Mouse (Mus musculus) testis, adult 2 months (tissue): ENCODE results near the gene Nr5a1. TPM values are rescaled to one million over a fixed set of nuclear protein-coding genes. Genes with fewer than 3 reads are reported as not detected.
A peak's percentile ranks its signal among the peaks of the same experiment; 100 is the strongest.

Experiments
- H3K27ac ChIP-seq: fragments of 200-500 bp; 2 replicates; pipeline ENCODE4 v1.5.1; 2012; ENCODE audit warnings: low read depth, low read length; ENCODE audit not compliant: control insufficient read depth, insufficient read depth
- H3K27me3 ChIP-seq: fragments of 200-500 bp; 2 replicates; pipeline ENCODE4 v1.6.1; 2012; ENCODE audit warnings: mild to moderate bottlenecking, low read length, moderate library complexity; ENCODE audit not compliant: control insufficient read depth, insufficient read depth
- H3K36me3 ChIP-seq: fragments of 200-500 bp; 2 replicates; pipeline ENCODE4 v1.6.1; 2012; ENCODE audit warnings: mild to moderate bottlenecking, low read length; ENCODE audit not compliant: control insufficient read depth, insufficient read depth
- H3K4me1 ChIP-seq: fragments of 200-500 bp; 2 replicates; pipeline ENCODE4 v1.6.1; 2012; ENCODE audit warnings: low read length; ENCODE audit not compliant: control insufficient read depth, insufficient read depth
- H3K4me3 ChIP-seq: fragments of 200-500 bp; 2 replicates; pipeline ENCODE4 v1.5.1; 2012; ENCODE audit warnings: low read depth, mild to moderate bottlenecking, low read length, moderate library complexity, mixed read lengths; ENCODE audit not compliant: control insufficient read depth
- CTCF ChIP-seq: fragments of 200-500 bp; IDR thresholded peaks from 2 replicates; pipeline ENCODE4 v1.5.1; 2012; ENCODE audit warnings: low read depth, mild to moderate bottlenecking, inconsistent platforms, low read length, moderate library complexity; ENCODE audit not compliant: control insufficient read depth, insufficient read depth, insufficient replicate concordance
- POLR2A ChIP-seq: fragments of 200-500 bp; IDR thresholded peaks from 2 replicates; pipeline ENCODE4 v1.6.1; 2012; ENCODE audit warnings: low read depth, mild to moderate bottlenecking, inconsistent platforms, low read length, moderate library complexity; ENCODE audit not compliant: control insufficient read depth
- polyA plus RNA-seq: library from polyadenylated mRNA; depleted of rRNA; stranded (reverse); fragments of >200 nt; gene quantifications from 2 replicates; pipeline ENCODE4 v1.2.3, GENCODE M21; 2012

Nr5a1 gene
- polyA plus RNA-seq, 1 experiment = 25.3 TPM

DNA sequence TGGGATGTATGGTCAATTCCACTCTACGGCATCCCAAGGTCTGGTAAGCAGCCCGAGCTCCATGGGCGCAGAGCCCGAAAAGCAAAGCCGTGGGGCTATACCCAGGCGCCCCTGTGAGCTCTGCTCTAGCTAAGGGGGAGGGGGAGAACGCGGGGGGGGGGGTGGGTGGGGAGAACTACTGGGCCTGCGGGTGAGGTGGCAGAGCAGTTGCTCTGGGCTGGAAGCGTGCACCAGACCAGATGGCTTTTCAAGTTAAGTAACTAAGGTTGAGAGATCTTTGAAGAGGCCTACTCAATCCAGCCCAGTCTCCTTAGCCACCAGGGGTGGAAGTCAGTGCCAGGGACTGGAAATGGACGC is 1.6 kb downstream of the Nr5a1 start:
- Histone ChIP-seq H3K4me3 (peak overlapping the region; percentile 73), H3K27me3 (no peaks in the 10 kb centered on the region; the same call in 1 of the 2 replicates), H3K27ac (peak overlapping the region; percentile 56), H3K4me1 (peaks cover 26% of the 10 kb centered on the region), H3K36me3 (no peaks in the 10 kb centered on the region)
- no peak for TF ChIP-seq CTCF
- TF ChIP-seq POLR2A = no peak

DNA sequence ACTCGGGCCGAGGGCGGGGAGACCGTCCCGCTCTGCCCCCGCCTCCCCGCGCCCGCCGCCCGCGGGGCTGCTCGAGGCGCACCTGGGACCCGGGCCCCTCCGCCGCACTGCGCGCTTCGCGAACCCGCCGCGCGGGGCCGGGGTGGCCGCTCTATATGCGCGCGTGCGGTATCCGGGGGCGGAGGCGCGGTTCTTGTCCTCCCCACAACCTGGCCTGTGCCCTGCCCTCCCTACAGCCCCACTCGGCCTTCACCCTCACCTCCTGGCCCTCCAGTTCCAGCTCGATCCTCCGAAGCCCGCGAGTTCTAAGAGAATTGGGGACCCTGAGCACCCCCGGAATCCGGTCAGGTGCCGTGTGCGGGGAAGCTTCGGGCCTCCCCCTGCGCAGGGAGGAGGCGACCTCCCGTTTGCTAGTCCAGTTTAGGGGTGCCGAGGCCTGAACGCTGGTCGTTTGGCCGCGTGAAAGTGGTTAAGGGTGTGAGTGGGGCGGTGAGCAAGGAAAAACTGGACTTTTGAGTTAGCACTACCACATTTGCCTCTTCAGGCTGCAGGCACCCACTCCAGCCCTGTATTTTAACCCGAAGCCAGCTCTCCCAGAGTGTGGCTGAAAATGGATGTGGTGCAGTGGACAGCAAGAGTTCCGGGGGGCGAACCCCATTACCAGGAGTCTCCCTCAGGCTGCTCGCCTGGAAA is 2.1 kb downstream of the Nr5a1 start:
- Histone ChIP-seq H3K27ac (peak overlapping the region; percentile 56; the same call in 1 of the 2 replicates), H3K36me3 (no peaks in the 10 kb centered on the region), H3K27me3 (no peaks in the 10 kb centered on the region; the same call in 1 of the 2 replicates), H3K4me1 (peaks cover 26% of the 10 kb centered on the region), H3K4me3 (peak overlapping the region; percentile 64)
- TF ChIP-seq CTCF = no peak
- no peak for TF ChIP-seq POLR2A

DNA sequence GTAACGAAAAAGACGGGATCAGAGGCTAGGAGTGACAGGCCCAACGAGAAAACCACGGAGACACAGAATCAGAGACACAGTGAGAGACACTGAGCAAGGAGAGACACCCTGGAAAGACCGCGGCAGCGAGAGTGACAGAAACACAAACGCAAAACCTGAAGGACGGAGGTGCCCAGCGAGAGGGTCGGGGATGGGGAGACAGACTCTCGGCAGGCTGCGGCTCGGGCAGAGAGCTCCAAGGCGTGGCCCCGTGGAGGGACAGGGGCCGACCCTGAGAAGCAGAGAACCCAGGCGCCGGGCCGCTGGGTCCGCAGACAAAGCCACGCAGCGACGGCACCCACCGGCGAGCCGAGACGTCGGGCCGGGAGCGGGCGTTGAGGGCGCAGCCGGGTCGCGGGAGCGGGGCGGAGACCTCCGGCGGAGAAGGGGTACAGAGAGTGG is 2.9 kb downstream of the Nr5a1 start:
- no peaks in the 10 kb centered on the region for H3K36me3 ChIP-seq
- no peak overlapping the region for H3K27ac ChIP-seq
- no peak for TF ChIP-seq CTCF
- no peak for TF ChIP-seq POLR2A
- H3K4me3 ChIP-seq = peak overlapping the region; percentile 64
- H3K27me3 ChIP-seq = no peaks in the 10 kb centered on the region; the same call in 1 of the 2 replicates
- H3K4me1 ChIP-seq = peaks cover 26% of the 10 kb centered on the region

GRCm38 (mm10) chr2:38710304-38711241 is 3.8 kb downstream of the Nr5a1 start:
- Histone ChIP-seq H3K4me1 (peaks cover 26% of the 10 kb centered on the region), H3K36me3 (no peaks in the 10 kb centered on the region), H3K27ac (no peak overlapping the region), H3K4me3 (peak overlapping the region; percentile 12), H3K27me3 (no peaks in the 10 kb centered on the region; the same call in 1 of the 2 replicates)
- no peak for TF ChIP-seq CTCF
- TF ChIP-seq POLR2A = no peak

- TF ChIP-seq POLR2A (no peak), CTCF (no peak)
- no peaks in the 10 kb centered on the region; the same call in 1 of the 2 replicates for H3K27me3 ChIP-seq
- no peak overlapping the region for H3K27ac ChIP-seq
- H3K36me3 ChIP-seq = no peaks in the 10 kb centered on the region
- peaks cover 22% of the 10 kb centered on the region for H3K4me1 ChIP-seq
- no peak overlapping the region for H3K4me3 ChIP-seq
These were observed 5.2 kb downstream of the Nr5a1 start for GRCm38 (mm10) chr2:38708907-38709688.

GRCm38 (mm10) chr2:38706661-38707060 is 7.7 kb downstream of the Nr5a1 start:
- H3K4me3 ChIP-seq = no peak overlapping the region
- H3K36me3 ChIP-seq = no peaks in the 10 kb centered on the region
- no peaks in the 10 kb centered on the region; the same call in 1 of the 2 replicates for H3K27me3 ChIP-seq
- no peak overlapping the region for H3K27ac ChIP-seq
- no peak for TF ChIP-seq POLR2A
- no peak for TF ChIP-seq CTCF
- H3K4me1 ChIP-seq = peaks cover 11% of the 10 kb centered on the region
